Mouse (Mus musculus) stomach, postnatal 0 days (tissue): Measurements from ENCODE around the gene Slc11a1. TPM values are rescaled to one million over a fixed set of nuclear protein-coding genes. Genes with fewer than 3 reads are reported as not detected.
A peak's percentile ranks its signal among the peaks of the same experiment; 100 is the strongest.

Source experiments
- ATAC-seq: fragments of 200-750 bp; cut with Nextera tagmentation; 2 replicates; pipeline ENCODE4 v1.8.0; 2017; ENCODE audit not compliant: low FRiP score, low TSS enrichment
- DNase-seq: peaks from one replicate; pipeline ENCODE4 v3.0.0-alpha.2; 2016; ENCODE audit warnings: low spot score
- H3K27ac ChIP-seq: fragments of 300-500 bp; sonication (generic); replicated peaks from 2 replicates; pipeline ENCODE4 v1.5.1; 2014; ENCODE audit warnings: mild to moderate bottlenecking, control low read depth
- H3K27me3 ChIP-seq: fragments of 300-500 bp; sonication (generic); 2 replicates; pipeline ENCODE4 v1.6.1; 2014; ENCODE audit warnings: low read length; ENCODE audit not compliant: control insufficient read depth, insufficient read depth
- H3K36me3 ChIP-seq: fragments of 300-500 bp; sonication (generic); 2 replicates; pipeline ENCODE4 v1.6.1; 2014; ENCODE audit warnings: low read length, mixed read lengths; ENCODE audit not compliant: control insufficient read depth, insufficient read depth
- H3K4me1 ChIP-seq: fragments of 300-500 bp; sonication (generic); replicated peaks from 2 replicates; pipeline ENCODE4 v1.6.1; 2014; ENCODE audit warnings: antibody characterized with exemption; ENCODE audit not compliant: control insufficient read depth, insufficient read depth
- H3K4me2 ChIP-seq: fragments of 300-500 bp; sonication (generic); replicated peaks from 2 replicates; pipeline ENCODE4 v1.6.1; 2014; ENCODE audit warnings: low read depth, mild to moderate bottlenecking, control low read depth, moderate library complexity
- H3K4me3 ChIP-seq: fragments of 300-500 bp; sonication (generic); 2 replicates; pipeline ENCODE4 v1.5.1; 2014; ENCODE audit warnings: low read depth, low read length, control low read depth
- H3K9ac ChIP-seq: fragments of 300-500 bp; sonication (generic); 2 replicates; pipeline ENCODE4 v1.6.1; 2014; ENCODE audit warnings: mild to moderate bottlenecking, low read length, control low read depth, mixed read lengths
- H3K9me3 ChIP-seq: fragments of 300-500 bp; sonication (generic); 2 replicates; pipeline ENCODE4 v1.6.1; 2016; ENCODE audit warnings: low read length; ENCODE audit not compliant: control insufficient read depth
- CTCF ChIP-seq: IDR thresholded peaks from 2 replicates; pipeline ENCODE4 v1.5.1; 2016; ENCODE audit warnings: antibody characterized with exemption, low read depth, mild to moderate bottlenecking, moderate library complexity
- EP300 ChIP-seq: optimal IDR thresholded peaks from 2 replicates; pipeline ENCODE3; 2016; ENCODE audit warnings: antibody characterized with exemption
- WGBS: fragments of 180-500 bp; shearing (Covaris S2); extraction: QIAGEN DNeasy Blood & Tissue Kit; methylation state at CpG from one replicate; pipeline ENCODE4 v1.1.7; 2014; 5-methylcytosine and 5-hydroxymethylcytosine counted together
- polyA plus RNA-seq: library from polyadenylated mRNA; unstranded; fragments of >200 nt; fragmentation: Nextera tagmentation; extraction: Ambion mirVana; gene quantifications from 2 replicates; pipeline ENCODE4 v1.2.1, GENCODE M21; 2015

The Slc11a1 gene
- polyA plus RNA-seq, 1 experiment from 2014 or later: 3.8 TPM

DNA sequence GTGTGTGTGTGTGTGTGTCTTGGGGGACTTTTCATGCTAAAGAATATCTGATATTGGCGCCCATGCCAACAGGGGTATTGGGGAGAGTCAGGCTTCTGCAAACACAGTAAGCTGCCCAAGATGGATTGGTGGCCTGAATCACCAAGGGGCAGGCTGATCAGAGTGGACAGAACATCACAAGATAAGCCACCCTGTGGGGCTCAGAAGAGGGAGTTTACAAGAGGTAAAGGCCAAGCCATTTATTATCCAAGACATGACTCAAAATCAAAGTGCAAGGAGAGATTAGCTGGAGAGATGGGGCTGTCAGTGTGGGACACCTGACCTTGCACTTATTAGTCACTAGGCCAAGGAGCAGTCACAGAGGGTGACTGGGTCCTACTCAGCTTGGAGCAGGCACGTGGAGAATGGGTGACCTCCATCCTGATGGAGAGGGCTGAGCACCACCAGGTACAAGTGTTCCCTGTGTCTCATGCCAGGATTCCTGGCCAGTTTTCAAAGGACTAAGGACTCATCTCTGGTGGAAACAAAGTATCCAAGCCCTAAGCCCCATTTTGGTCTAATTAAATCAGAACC lies 36.8 kb downstream of the Slc11a1 start:
- Histone ChIP-seq H3K27me3 (no peaks in the 10 kb centered on the region), H3K4me3 (no peak overlapping the region), H3K27ac (no peak overlapping the region), H3K9me3 (no peaks in the 10 kb centered on the region), H3K4me1 (no peaks in the 10 kb centered on the region), H3K4me2 (no peak overlapping the region), H3K36me3 (no peaks in the 10 kb centered on the region), H3K9ac (no peak overlapping the region)
- no peak for TF ChIP-seq CTCF
- no peak for TF ChIP-seq EP300
- ATAC-seq (peak; percentile 47), DNase-seq (no peak)
- 26% methylated on average over 2 of the region's 2 CpGs for WGBS

GRCm38 (mm10) chr1:74412711-74413110 lies 37.7 kb downstream of the Slc11a1 start:
- Histone ChIP-seq H3K4me2 (no peak overlapping the region), H3K9ac (no peak overlapping the region), H3K27me3 (no peaks in the 10 kb centered on the region), H3K36me3 (no peaks in the 10 kb centered on the region), H3K4me1 (no peaks in the 10 kb centered on the region), H3K9me3 (no peaks in the 10 kb centered on the region), H3K27ac (no peak overlapping the region), H3K4me3 (no peak overlapping the region)
- 77% methylated on average over 8 of the region's 8 CpGs for WGBS
- DNase-seq (no peak), ATAC-seq (no peak)
- no peak for TF ChIP-seq CTCF
- no peak for TF ChIP-seq EP300

DNA sequence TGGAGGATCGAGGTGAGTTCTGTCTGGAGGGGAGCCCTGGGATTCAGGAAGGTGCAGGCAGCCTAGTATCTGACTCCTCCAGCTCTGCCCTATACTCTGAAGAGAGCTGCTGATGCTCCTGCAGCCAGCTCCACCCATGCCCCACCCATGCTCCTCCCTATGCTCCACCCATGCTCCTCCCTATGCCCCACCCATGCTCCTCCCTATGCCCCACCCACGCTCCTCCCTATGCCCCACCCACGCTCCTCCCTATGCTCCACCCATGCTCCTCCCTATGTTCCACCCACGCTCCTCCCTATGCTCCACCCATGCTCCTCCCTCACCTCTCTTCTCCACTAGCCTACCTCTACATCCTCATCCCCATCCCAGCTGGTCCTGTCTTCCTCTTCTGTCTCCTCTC lies 40.1 kb downstream of the Slc11a1 start:
- WGBS: 52% methylated on average over 4 of the region's 4 CpGs
- H3K4me2 ChIP-seq: no peak overlapping the region
- peak; percentile 53 for ATAC-seq
- H3K9me3 ChIP-seq: no peaks in the 10 kb centered on the region
- no peaks in the 10 kb centered on the region for H3K4me1 ChIP-seq
- H3K27ac ChIP-seq: no peak overlapping the region
- no peak overlapping the region for H3K9ac ChIP-seq
- H3K4me3 ChIP-seq: no peak overlapping the region
- no peak for TF ChIP-seq CTCF
- no peak for TF ChIP-seq EP300
- no peaks in the 10 kb centered on the region for H3K27me3 ChIP-seq
- no peaks in the 10 kb centered on the region for H3K36me3 ChIP-seq
- peak; percentile 80 for DNase-seq

GRCm38 (mm10) chr1:74418747-74419439 lies 43.9 kb downstream of the Slc11a1 start:
- H3K27me3 ChIP-seq: no peaks in the 10 kb centered on the region
- no peaks in the 10 kb centered on the region for H3K9me3 ChIP-seq
- H3K4me1 ChIP-seq: no peaks in the 10 kb centered on the region
- H3K4me3 ChIP-seq: no peak overlapping the region
- WGBS: 73% methylated on average over 17 of the region's 17 CpGs
- no peak overlapping the region for H3K9ac ChIP-seq
- ATAC-seq: no peak
- H3K4me2 ChIP-seq: no peak overlapping the region
- TF ChIP-seq CTCF (no peak), EP300 (no peak)
- DNase-seq: no peak
- no peak overlapping the region for H3K27ac ChIP-seq
- H3K36me3 ChIP-seq: no peaks in the 10 kb centered on the region

GRCm38 (mm10) chr1:74419440-74419794 lies 44.4 kb downstream of the Slc11a1 start:
- H3K4me2 ChIP-seq: no peak overlapping the region
- H3K9me3 ChIP-seq: no peaks in the 10 kb centered on the region
- H3K27me3 ChIP-seq: no peaks in the 10 kb centered on the region
- TF ChIP-seq CTCF (no peak), EP300 (no peak)
- H3K4me3 ChIP-seq: no peak overlapping the region
- DNase-seq (no peak), ATAC-seq (no peak)
- WGBS: 57% methylated on average over 9 of the region's 9 CpGs
- no peak overlapping the region for H3K27ac ChIP-seq
- no peaks in the 10 kb centered on the region for H3K36me3 ChIP-seq
- no peaks in the 10 kb centered on the region for H3K4me1 ChIP-seq
- no peak overlapping the region for H3K9ac ChIP-seq

DNA sequence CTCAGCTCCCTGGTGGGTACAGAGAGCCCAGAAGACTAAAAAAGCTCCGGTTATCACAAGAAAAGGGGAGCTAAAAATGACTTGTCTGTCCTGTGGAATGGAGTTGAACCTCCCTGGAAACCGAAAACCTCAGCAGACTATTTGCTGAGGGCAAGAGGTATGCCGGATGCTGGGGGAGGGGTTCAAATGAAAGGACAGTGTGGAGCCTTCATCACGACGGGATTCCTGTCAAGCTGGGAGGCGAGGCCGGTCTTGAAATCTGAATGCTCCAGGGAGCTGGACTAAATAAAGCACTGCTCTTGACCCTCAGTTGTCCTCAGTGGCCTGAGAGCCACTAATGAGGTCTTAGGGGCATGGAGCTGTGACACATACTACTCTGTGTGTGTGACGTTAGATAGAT lies 48.2 kb downstream of the Slc11a1 start:
- ATAC-seq: no peak
- WGBS: 43% methylated on average over 8 of the region's 8 CpGs
- no peak overlapping the region for H3K4me3 ChIP-seq
- no peaks in the 10 kb centered on the region for H3K27me3 ChIP-seq
- no peaks in the 10 kb centered on the region for H3K9me3 ChIP-seq
- TF ChIP-seq CTCF: no peak
- TF ChIP-seq EP300: no peak
- no peaks in the 10 kb centered on the region for H3K4me1 ChIP-seq
- DNase-seq: no peak
- H3K4me2 ChIP-seq: no peak overlapping the region
- H3K27ac ChIP-seq: no peak overlapping the region
- no peaks in the 10 kb centered on the region for H3K36me3 ChIP-seq
- H3K9ac ChIP-seq: no peak overlapping the region
